Mouse (Mus musculus): Measurements from ENCODE around the gene Gm17783. TPM values are rescaled to one million over a fixed set of nuclear protein-coding genes. Genes with fewer than 3 reads are reported as not detected.
"Not testable (repeated sequence)": the region's sequence is repeated elsewhere in the genome, so short reads cannot be mapped to it uniquely, and the experiment has no call there.

The Gm17783 gene
- not detected in 2 replicates for polyA plus RNA-seq (2016; fragmentation: Nextera tagmentation; extraction: Ambion mirVana)

GRCm38 (mm10) chr16:45531950-45532349, at the start of gene Gm17783:
TSS of gene Gm17783 (minus strand) at chr16:45532050.
- no peaks in the 10 kb centered on the region for H3K9me3 ChIP-seq (replicated peaks)
- H3K4me1 ChIP-seq, result no peaks in the 10 kb centered on the region
- H3K36me3 ChIP-seq, result no peaks in the 10 kb centered on the region
- no peak within 1 kb of the TSS for H3K27ac ChIP-seq
- DNase-seq (ENCODE audit: low spot score), result no peak
- 89% methylated on average over 4 of the region's 4 CpGs for WGBS
- no peak within 1 kb of the TSS for H3K4me3 ChIP-seq
- H3K27me3 ChIP-seq (ENCODE audit: low read depth, poor library complexity, severe bottlenecking), result no peaks in the 10 kb centered on the region

GRCm38 (mm10) chr16:45579883-45580282, 48.0 kb upstream of the Gm17783 start:
- Histone ChIP-seq H3K9me3 (replicated peaks) (no peaks in the 10 kb centered on the region), H3K4me1 (no peaks in the 10 kb centered on the region), H3K27ac (no peak overlapping the region), H3K4me3 (no peak overlapping the region), H3K36me3 (no peaks in the 10 kb centered on the region), H3K27me3 (ENCODE audit: low read depth, poor library complexity, severe bottlenecking) (no peaks in the 10 kb centered on the region)
- 64% methylated on average over 12 of the region's 12 CpGs for WGBS
- DNase-seq (ENCODE audit: low spot score), result no peak

GRCm38 (mm10) chr16:45572307-45572706, 40.5 kb upstream of the Gm17783 start:
- Histone ChIP-seq H3K4me1 (no peaks in the 10 kb centered on the region), H3K36me3 (no peaks in the 10 kb centered on the region), H3K4me3 (no peak overlapping the region), H3K9me3 (replicated peaks) (no peaks in the 10 kb centered on the region), H3K27ac (no peak overlapping the region), H3K27me3 (ENCODE audit: low read depth, poor library complexity, severe bottlenecking) (no peaks in the 10 kb centered on the region)
- 87% methylated on average over 3 of the region's 3 CpGs for WGBS
- no peak for DNase-seq (ENCODE audit: low spot score)

- WGBS, result 57% methylated on average over 3 of the region's 3 CpGs
- no peak for DNase-seq (ENCODE audit: low spot score)
- Histone ChIP-seq H3K36me3 (no peaks in the 10 kb centered on the region), H3K4me3 (no peak overlapping the region), H3K4me1 (no peaks in the 10 kb centered on the region), H3K9me3 (replicated peaks) (no peaks in the 10 kb centered on the region), H3K27ac (no peak overlapping the region), H3K27me3 (ENCODE audit: low read depth, poor library complexity, severe bottlenecking) (no peaks in the 10 kb centered on the region)
These were observed 29.9 kb upstream of the Gm17783 start for GRCm38 (mm10) chr16:45561747-45562146.

GRCm38 (mm10) chr16:45551579-45551978, 19.7 kb upstream of the Gm17783 start:
- 72% methylated on average over 2 of the region's 2 CpGs for WGBS
- Histone ChIP-seq H3K36me3 (no peaks in the 10 kb centered on the region), H3K27ac (no peak overlapping the region), H3K27me3 (ENCODE audit: low read depth, poor library complexity, severe bottlenecking) (no peaks in the 10 kb centered on the region), H3K4me1 (no peaks in the 10 kb centered on the region), H3K4me3 (no peak overlapping the region), H3K9me3 (replicated peaks) (no peaks in the 10 kb centered on the region)
- no peak for DNase-seq (ENCODE audit: low spot score)

DNA sequence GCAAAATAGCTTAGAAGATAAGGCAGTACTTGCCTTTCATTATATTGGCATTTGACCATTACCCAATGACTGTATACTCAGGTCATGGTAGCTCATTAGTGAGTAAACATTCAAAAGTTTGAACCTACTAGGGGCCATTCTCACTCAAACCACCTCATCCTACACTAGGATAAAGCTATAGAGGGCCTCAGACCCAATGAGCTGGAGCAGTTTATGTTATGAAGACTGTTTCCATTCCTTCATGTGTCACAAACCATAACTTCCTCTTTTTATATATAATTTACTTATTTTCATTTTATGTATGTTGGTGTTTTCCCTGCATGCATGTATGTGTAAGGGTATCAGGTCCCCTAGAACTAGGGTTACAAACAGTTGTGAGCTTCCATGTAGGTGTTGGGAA, 16.1 kb upstream of the Gm17783 start:
- no peak overlapping the region for H3K27ac ChIP-seq
- no peak overlapping the region for H3K4me3 ChIP-seq
- DNase-seq (ENCODE audit: low spot score), result no peak
- no peaks in the 10 kb centered on the region for H3K36me3 ChIP-seq
- no peaks in the 10 kb centered on the region for H3K4me1 ChIP-seq
- no peaks in the 10 kb centered on the region for H3K27me3 ChIP-seq (ENCODE audit: low read depth, poor library complexity, severe bottlenecking)
- no peaks in the 10 kb centered on the region for H3K9me3 ChIP-seq (replicated peaks)

DNA sequence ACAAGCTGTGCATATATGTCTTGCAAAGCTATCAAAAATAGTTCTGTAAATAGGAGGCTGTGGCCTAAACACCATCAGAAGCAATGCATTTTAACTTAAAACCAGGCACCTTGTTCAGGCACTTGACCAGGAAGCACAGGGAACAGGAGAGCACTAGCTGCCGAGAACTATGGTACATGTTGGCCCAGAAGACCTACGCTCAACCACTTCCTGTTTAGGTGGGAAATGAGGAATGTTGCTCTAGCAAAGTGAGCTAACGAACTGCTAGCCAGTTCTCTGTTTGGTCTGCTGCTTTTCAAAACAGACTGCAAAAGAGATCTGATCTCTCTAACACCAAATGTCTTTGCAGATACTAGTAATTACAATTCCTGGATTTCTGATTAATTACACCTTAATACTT, 12.5 kb upstream of the Gm17783 start:
- Histone ChIP-seq H3K4me3 (no peak overlapping the region), H3K27me3 (ENCODE audit: low read depth, poor library complexity, severe bottlenecking) (no peaks in the 10 kb centered on the region), H3K4me1 (no peaks in the 10 kb centered on the region), H3K9me3 (replicated peaks) (no peaks in the 10 kb centered on the region), H3K36me3 (no peaks in the 10 kb centered on the region), H3K27ac (no peak overlapping the region)
- WGBS, result 85% methylated on average over 3 of the region's 3 CpGs
- no peak for DNase-seq (ENCODE audit: low spot score)

- DNase-seq (ENCODE audit: low spot score), result no peak
- no peaks in the 10 kb centered on the region for H3K4me1 ChIP-seq
- H3K36me3 ChIP-seq, result no peaks in the 10 kb centered on the region
- H3K4me3 ChIP-seq, result no peak overlapping the region
- no peaks in the 10 kb centered on the region for H3K9me3 ChIP-seq (replicated peaks)
- H3K27ac ChIP-seq, result no peak overlapping the region
- H3K27me3 ChIP-seq (ENCODE audit: low read depth, poor library complexity, severe bottlenecking), result no peaks in the 10 kb centered on the region
These were observed 10.3 kb upstream of the Gm17783 start for GRCm38 (mm10) chr16:45542108-45542507.

- not testable (repeated sequence) for H3K9me3 ChIP-seq (replicated peaks); H3K27ac ChIP-seq; H3K27me3 ChIP-seq (ENCODE audit: low read depth, poor library complexity, severe bottlenecking); H3K36me3 ChIP-seq; H3K4me3 ChIP-seq; H3K4me1 ChIP-seq; DNase-seq (ENCODE audit: low spot score)
- 83% methylated on average over 1 of the region's 1 CpGs for WGBS
These were observed 6.5 kb upstream of the Gm17783 start for GRCm38 (mm10) chr16:45538342-45538741.

DNA sequence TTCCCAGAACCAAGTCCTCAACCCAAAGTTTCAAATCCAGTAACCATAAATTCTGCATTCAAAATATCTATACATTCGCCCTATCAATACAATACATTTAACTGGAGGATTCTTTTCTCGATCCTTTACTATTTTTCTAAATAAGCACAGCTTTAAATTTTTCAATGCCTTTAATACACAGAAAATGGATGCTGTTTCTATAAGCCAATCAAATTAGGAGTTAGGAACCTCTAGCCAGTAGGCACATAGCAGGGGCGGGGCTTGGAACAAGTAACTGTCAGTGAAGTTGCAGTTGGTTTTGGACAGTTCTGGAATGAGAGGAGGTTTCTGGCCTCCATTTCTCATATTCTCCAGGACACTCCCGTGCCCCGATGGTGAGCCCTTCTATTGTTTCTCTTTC, 3.2 kb upstream of the Gm17783 start, which contains the start of gene Slc9c1:
TSS of gene Slc9c1 (plus strand) at position 301 of the 400 bp plus-strand sequence.
- no peaks in the 10 kb centered on the region for H3K4me1 ChIP-seq
- H3K27me3 ChIP-seq (ENCODE audit: low read depth, poor library complexity, severe bottlenecking), result no peaks in the 10 kb centered on the region
- no peak for DNase-seq (ENCODE audit: low spot score)
- no peak within 1 kb of the TSS for H3K27ac ChIP-seq
- H3K36me3 ChIP-seq, result no peaks in the 10 kb centered on the region
- no peaks in the 10 kb centered on the region for H3K9me3 ChIP-seq (replicated peaks)
- 95% methylated on average over 5 of the region's 5 CpGs for WGBS
- no peak within 1 kb of the TSS for H3K4me3 ChIP-seq

DNA sequence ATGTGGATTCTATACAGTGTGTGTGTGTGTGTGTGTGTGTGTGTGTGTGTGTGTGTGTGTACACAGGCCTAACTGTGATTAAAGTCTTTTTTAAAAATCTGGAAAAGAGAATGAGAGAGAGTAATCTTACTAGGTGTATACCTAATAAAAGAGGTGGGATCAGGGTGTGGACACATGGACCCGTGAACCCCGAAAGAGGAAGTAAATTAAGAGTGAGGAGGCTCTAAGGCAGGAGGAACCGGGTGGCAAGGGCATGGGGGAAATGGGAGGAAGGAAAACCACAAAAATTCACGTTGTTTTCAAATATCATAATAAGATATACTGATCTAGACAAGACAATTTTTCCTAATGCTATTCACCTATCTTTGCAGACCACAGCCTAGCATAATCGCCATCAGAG, 6.3 kb downstream of the Gm17783 start:
- DNase-seq (ENCODE audit: low spot score), result no peak
- no peaks in the 10 kb centered on the region for H3K9me3 ChIP-seq (replicated peaks)
- H3K4me3 ChIP-seq, result no peak overlapping the region
- WGBS, result 88% methylated on average over 5 of the region's 5 CpGs
- no peaks in the 10 kb centered on the region for H3K36me3 ChIP-seq
- H3K27me3 ChIP-seq (ENCODE audit: low read depth, poor library complexity, severe bottlenecking), result no peaks in the 10 kb centered on the region
- H3K4me1 ChIP-seq, result no peaks in the 10 kb centered on the region
- H3K27ac ChIP-seq, result no peak overlapping the region

GRCm38 (mm10) chr16:45495326-45495725, 36.5 kb downstream of the Gm17783 start:
- no peak overlapping the region for H3K4me3 ChIP-seq

GRCm38 (mm10) chr16:45492927-45493326, 38.9 kb downstream of the Gm17783 start, which contains the start of gene Gm609:
TSS of gene Gm609 (minus strand) at chr16:45492969.
- H3K27ac ChIP-seq, result no peak within 1 kb of the TSS
- 90% methylated on average over 5 of the region's 5 CpGs for WGBS
- no peaks in the 10 kb centered on the region for H3K36me3 ChIP-seq
- no peaks in the 10 kb centered on the region for H3K4me1 ChIP-seq
- no peaks in the 10 kb centered on the region for H3K27me3 ChIP-seq (ENCODE audit: low read depth, poor library complexity, severe bottlenecking)
- H3K9me3 ChIP-seq (replicated peaks), result no peaks in the 10 kb centered on the region
- DNase-seq (ENCODE audit: low spot score), result no peak
- no peak within 1 kb of the TSS for H3K4me3 ChIP-seq

More at GRCm38 (mm10) chr16:45495326-45495725, 36.5 kb downstream of the Gm17783 start:
- 91% methylated on average over 1 of the region's 1 CpGs for WGBS
- DNase-seq (ENCODE audit: low spot score), result no peak
- Histone ChIP-seq H3K27me3 (ENCODE audit: low read depth, poor library complexity, severe bottlenecking) (no peaks in the 10 kb centered on the region), H3K9me3 (replicated peaks) (no peaks in the 10 kb centered on the region), H3K4me1 (no peaks in the 10 kb centered on the region), H3K27ac (no peak overlapping the region), H3K36me3 (no peaks in the 10 kb centered on the region)

DNA sequence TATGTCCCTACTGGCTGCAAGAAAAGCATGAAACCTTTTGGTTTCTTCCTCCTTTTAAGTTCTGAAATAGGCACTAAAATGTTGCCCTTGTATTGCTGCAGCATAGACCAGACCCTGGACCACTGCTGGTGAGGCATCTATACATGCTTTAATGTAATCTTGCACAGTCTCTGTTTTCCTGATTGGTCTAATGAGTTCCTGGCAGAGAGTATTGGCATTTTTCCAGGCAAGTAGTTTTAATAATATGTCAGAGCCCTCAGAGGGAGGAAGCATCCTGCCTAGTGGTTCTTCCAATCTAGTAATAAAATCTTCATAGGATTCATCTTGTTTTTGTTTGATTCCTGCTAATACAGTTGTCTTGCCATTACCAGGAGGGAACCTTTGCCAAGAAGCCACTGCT, 54.9 kb downstream of the Gm17783 start:
- no peak for DNase-seq (ENCODE audit: low spot score)
- no peak overlapping the region for H3K4me3 ChIP-seq
- no peaks in the 10 kb centered on the region for H3K36me3 ChIP-seq

More for the DNA sequence above, 54.9 kb downstream of the Gm17783 start:
- Histone ChIP-seq H3K27ac (no peak overlapping the region), H3K4me1 (no peaks in the 10 kb centered on the region), H3K9me3 (replicated peaks) (no peaks in the 10 kb centered on the region), H3K27me3 (ENCODE audit: low read depth, poor library complexity, severe bottlenecking) (no peaks in the 10 kb centered on the region)
